Mouse (Mus musculus): Measurements from ENCODE around the gene Gm2696. TPM values are rescaled to one million over a fixed set of nuclear protein-coding genes. Genes with fewer than 3 reads are reported as not detected.

Gm2696 gene
- polyA plus RNA-seq, 1 experiment from 2014 or later: not detected

DNA sequence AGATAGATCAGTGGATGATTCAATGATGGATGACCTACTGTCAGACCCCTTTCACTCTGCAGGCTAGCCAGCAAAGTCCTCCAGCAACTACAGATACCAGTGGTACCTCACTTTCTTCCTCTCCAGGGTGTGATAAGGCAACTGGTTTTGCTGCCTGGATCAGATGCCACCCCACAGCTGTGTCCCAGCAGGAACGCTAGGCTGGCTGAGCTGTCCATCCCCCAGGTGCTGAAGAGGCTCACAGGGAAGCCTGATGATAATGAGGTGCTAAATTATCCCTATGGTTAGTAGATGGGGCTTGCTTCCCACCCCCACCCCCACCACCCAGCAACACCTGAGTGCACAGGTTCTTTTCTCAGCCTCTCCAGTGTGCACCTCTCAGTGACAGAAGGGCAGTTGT lies 53.1 kb downstream of the Gm2696 start:
- H3K27ac ChIP-seq (ENCODE audit: low read length): no peak overlapping the region
- H3K4me1 ChIP-seq (ENCODE audit: control insufficient read depth, insufficient read depth, low read length): 0 out of 2 replicates have a peak, but pooled peaks cover 2% of the 10 kb centered on the region
- no peak overlapping the region for H3K4me3 ChIP-seq (ENCODE audit: low read length)
- no peaks in the 10 kb centered on the region for H3K36me3 ChIP-seq (ENCODE audit: control insufficient read depth, insufficient read depth, low read length)
- 6% methylated on average over 1 of the region's 1 CpGs for WGBS
- no peak overlapping the region for H3K4me2 ChIP-seq (ENCODE audit: low read depth, low read length)
- no peaks in the 10 kb centered on the region for H3K27me3 ChIP-seq (replicated peaks; ENCODE audit: control insufficient read depth, insufficient read depth, low read length)
- no peaks in the 10 kb centered on the region for H3K9me3 ChIP-seq (ENCODE audit: control insufficient read depth, low read length)
- no peak overlapping the region for H3K9ac ChIP-seq (ENCODE audit: low read depth, low read length)
- no peak for ATAC-seq

DNA sequence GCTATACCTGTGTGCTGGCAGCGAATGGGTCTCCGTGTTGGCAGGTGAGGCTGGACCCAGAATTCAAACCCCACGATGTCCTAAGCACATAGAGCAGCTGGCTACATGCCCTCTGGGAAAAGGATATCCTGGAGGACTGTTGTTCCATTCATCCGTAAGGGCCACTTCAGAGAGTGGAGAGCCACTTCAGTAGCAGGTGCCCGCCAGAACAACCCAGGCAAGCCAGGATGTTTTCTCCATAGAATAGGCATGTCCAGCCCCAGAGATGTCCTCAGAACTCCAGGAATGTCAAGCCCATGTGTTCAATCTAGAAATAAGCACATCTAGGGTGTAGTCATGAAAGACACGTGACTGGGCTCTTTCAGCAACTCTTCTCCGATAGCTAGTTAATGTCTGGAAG lies 55.2 kb downstream of the Gm2696 start:
- Histone ChIP-seq H3K9me3 (ENCODE audit: control insufficient read depth, low read length) (no peaks in the 10 kb centered on the region), H3K4me2 (ENCODE audit: low read depth, low read length) (no peak overlapping the region), H3K4me1 (ENCODE audit: control insufficient read depth, insufficient read depth, low read length) (0 out of 2 replicates have a peak, but pooled peaks cover 2% of the 10 kb centered on the region), H3K27me3 (replicated peaks; ENCODE audit: control insufficient read depth, insufficient read depth, low read length) (no peaks in the 10 kb centered on the region), H3K36me3 (ENCODE audit: control insufficient read depth, insufficient read depth, low read length) (no peaks in the 10 kb centered on the region), H3K9ac (ENCODE audit: low read depth, low read length) (no peak overlapping the region), H3K4me3 (ENCODE audit: low read length) (no peak overlapping the region), H3K27ac (ENCODE audit: low read length) (no peak overlapping the region)
- no peak for ATAC-seq
- 82% methylated on average over 7 of the region's 7 CpGs for WGBS

- Histone ChIP-seq H3K27ac (ENCODE audit: low read length) (no peak overlapping the region), H3K4me3 (ENCODE audit: low read length) (no peak overlapping the region), H3K9me3 (ENCODE audit: control insufficient read depth, low read length) (no peaks in the 10 kb centered on the region), H3K4me2 (ENCODE audit: low read depth, low read length) (no peak overlapping the region), H3K36me3 (ENCODE audit: control insufficient read depth, insufficient read depth, low read length) (no peaks in the 10 kb centered on the region), H3K9ac (ENCODE audit: low read depth, low read length) (no peak overlapping the region), H3K27me3 (replicated peaks; ENCODE audit: control insufficient read depth, insufficient read depth, low read length) (no peaks in the 10 kb centered on the region), H3K4me1 (ENCODE audit: control insufficient read depth, insufficient read depth, low read length) (no peaks in the 10 kb centered on the region)
- 66% methylated on average over 6 of the region's 6 CpGs for whole genome bisulfite sequencing
- no peak for ATAC-seq
Observed at GRCm38 (mm10) chr10:77878985-77879384, 64.5 kb downstream of the Gm2696 start.

GRCm38 (mm10) chr10:77880305-77880704 lies 65.8 kb downstream of the Gm2696 start:
- H3K4me1 ChIP-seq (ENCODE audit: control insufficient read depth, insufficient read depth, low read length): no peaks in the 10 kb centered on the region
- ATAC-seq: no peak
- 73% methylated on average over 3 of the region's 3 CpGs for WGBS

GRCm38 (mm10) chr10:77882553-77882952 lies 68.1 kb downstream of the Gm2696 start:
- ATAC-seq: no peak

More at GRCm38 (mm10) chr10:77880305-77880704, 65.8 kb downstream of the Gm2696 start:
- Histone ChIP-seq H3K4me2 (ENCODE audit: low read depth, low read length) (no peak overlapping the region), H3K9ac (ENCODE audit: low read depth, low read length) (no peak overlapping the region), H3K9me3 (ENCODE audit: control insufficient read depth, low read length) (no peaks in the 10 kb centered on the region), H3K36me3 (ENCODE audit: control insufficient read depth, insufficient read depth, low read length) (no peaks in the 10 kb centered on the region), H3K27me3 (replicated peaks; ENCODE audit: control insufficient read depth, insufficient read depth, low read length) (no peaks in the 10 kb centered on the region), H3K27ac (ENCODE audit: low read length) (no peak overlapping the region), H3K4me3 (ENCODE audit: low read length) (no peak overlapping the region)

More at GRCm38 (mm10) chr10:77882553-77882952, 68.1 kb downstream of the Gm2696 start:
- no peak overlapping the region for H3K9ac ChIP-seq (ENCODE audit: low read depth, low read length)
- no peak overlapping the region for H3K4me2 ChIP-seq (ENCODE audit: low read depth, low read length)
- WGBS: 85% methylated on average over 5 of the region's 5 CpGs
- H3K4me3 ChIP-seq (ENCODE audit: low read length): no peak overlapping the region
- H3K9me3 ChIP-seq (ENCODE audit: control insufficient read depth, low read length): no peaks in the 10 kb centered on the region
- no peaks in the 10 kb centered on the region for H3K36me3 ChIP-seq (ENCODE audit: control insufficient read depth, insufficient read depth, low read length)
- no peaks in the 10 kb centered on the region for H3K4me1 ChIP-seq (ENCODE audit: control insufficient read depth, insufficient read depth, low read length)
- no peak overlapping the region for H3K27ac ChIP-seq (ENCODE audit: low read length)
- H3K27me3 ChIP-seq (replicated peaks; ENCODE audit: control insufficient read depth, insufficient read depth, low read length): no peaks in the 10 kb centered on the region

Other genes starting within 250 kb of the Gm2696 start
- 177 and 181 TPM in 2 replicates for gene Pttg1ip, start 233.0 kb upstream of the Gm2696 start, polyA plus RNA-seq (2015; fragmentation: Nextera tagmentation; extraction: Ambion mirVana)
- gene Sumo3, start 208.6 kb upstream of the Gm2696 start, polyA plus RNA-seq (2015; fragmentation: Nextera tagmentation; extraction: Ambion mirVana): 330 and 356 TPM in 2 replicates
- gene Gm49325, start 208.5 kb upstream of the Gm2696 start, polyA plus RNA-seq (2015; fragmentation: Nextera tagmentation; extraction: Ambion mirVana): 1.9 TPM in 1 of 2 replicates, not detected in the other
- gene Ube2g2, start 192.4 kb upstream of the Gm2696 start, polyA plus RNA-seq (2015; fragmentation: Nextera tagmentation; extraction: Ambion mirVana): 61.5 and 68.6 TPM in 2 replicates
- gene Tspear, start 128.1 kb upstream of the Gm2696 start, polyA plus RNA-seq (2015; fragmentation: Nextera tagmentation; extraction: Ambion mirVana): 0.48 and 0.51 TPM in 2 replicates
- gene Gm19402, start 123.9 kb upstream of the Gm2696 start, polyA plus RNA-seq (2015; fragmentation: Nextera tagmentation; extraction: Ambion mirVana): not detected in 2 replicates
- gene Gm9508, start 117.4 kb upstream of the Gm2696 start, polyA plus RNA-seq (2015; fragmentation: Nextera tagmentation; extraction: Ambion mirVana): not detected in 2 replicates
- gene Gm10272, start 108.1 kb upstream of the Gm2696 start, polyA plus RNA-seq (2015; fragmentation: Nextera tagmentation; extraction: Ambion mirVana): not detected in 2 replicates
- gene Gm10024, start 103.2 kb upstream of the Gm2696 start, polyA plus RNA-seq (2015; fragmentation: Nextera tagmentation; extraction: Ambion mirVana): not detected in 2 replicates
- gene Gm10142, start 98.9 kb upstream of the Gm2696 start, polyA plus RNA-seq (2015; fragmentation: Nextera tagmentation; extraction: Ambion mirVana): not detected in 2 replicates
- not detected in 2 replicates for gene Krtap12-1, start 94.1 kb upstream of the Gm2696 start, polyA plus RNA-seq (2015; fragmentation: Nextera tagmentation; extraction: Ambion mirVana)
- not detected in 2 replicates for gene Gm10100, start 88.2 kb upstream of the Gm2696 start, polyA plus RNA-seq (2015; fragmentation: Nextera tagmentation; extraction: Ambion mirVana)
- gene Gm18596, start 72.0 kb upstream of the Gm2696 start, polyA plus RNA-seq (2015; fragmentation: Nextera tagmentation; extraction: Ambion mirVana): not detected in 2 replicates
- not detected in 2 replicates for gene Gm9736, start 63.3 kb upstream of the Gm2696 start, polyA plus RNA-seq (2015; fragmentation: Nextera tagmentation; extraction: Ambion mirVana)
- not detected in 2 replicates for gene Gm3233, start 55.0 kb upstream of the Gm2696 start, polyA plus RNA-seq (2015; fragmentation: Nextera tagmentation; extraction: Ambion mirVana)
- not detected in 2 replicates for gene Gm3238, start 43.4 kb upstream of the Gm2696 start, polyA plus RNA-seq (2015; fragmentation: Nextera tagmentation; extraction: Ambion mirVana)
- not detected in 2 replicates for gene Gm7138, start 37.7 kb upstream of the Gm2696 start, polyA plus RNA-seq (2015; fragmentation: Nextera tagmentation; extraction: Ambion mirVana)
- not detected in 2 replicates for gene Gm3250, start 32.1 kb upstream of the Gm2696 start, polyA plus RNA-seq (2015; fragmentation: Nextera tagmentation; extraction: Ambion mirVana)
- not detected in 2 replicates for gene Gm7137, start 26.5 kb upstream of the Gm2696 start, polyA plus RNA-seq (2015; fragmentation: Nextera tagmentation; extraction: Ambion mirVana)
- not detected in 2 replicates for gene Gm9639, start 19.6 kb upstream of the Gm2696 start, polyA plus RNA-seq (2015; fragmentation: Nextera tagmentation; extraction: Ambion mirVana)
- not detected in 2 replicates for gene Gm19668, start 15.5 kb upstream of the Gm2696 start, polyA plus RNA-seq (2015; fragmentation: Nextera tagmentation; extraction: Ambion mirVana)
- not detected in 2 replicates for gene Gm9507, start 2.8 kb upstream of the Gm2696 start, polyA plus RNA-seq (2015; fragmentation: Nextera tagmentation; extraction: Ambion mirVana)
- gene Krtap10-4, start 12.4 kb downstream of the Gm2696 start, polyA plus RNA-seq (2015; fragmentation: Nextera tagmentation; extraction: Ambion mirVana): not detected in 2 replicates
- not detected in 2 replicates for gene Krtap10-10, start 21.3 kb downstream of the Gm2696 start, polyA plus RNA-seq (2015; fragmentation: Nextera tagmentation; extraction: Ambion mirVana)
- gene Gm36176, start 32.1 kb downstream of the Gm2696 start, polyA plus RNA-seq (2015; fragmentation: Nextera tagmentation; extraction: Ambion mirVana): not detected in 2 replicates
- gene Gm10318, start 38.2 kb downstream of the Gm2696 start, polyA plus RNA-seq (2015; fragmentation: Nextera tagmentation; extraction: Ambion mirVana): not detected in 2 replicates
- not detected in 2 replicates for gene Gm3285, start 47.3 kb downstream of the Gm2696 start, polyA plus RNA-seq (2015; fragmentation: Nextera tagmentation; extraction: Ambion mirVana)
- gene Lrrc3, start 87.9 kb downstream of the Gm2696 start, polyA plus RNA-seq (2015; fragmentation: Nextera tagmentation; extraction: Ambion mirVana): 3.3 TPM in 2 replicates
- gene Trpm2, start 155.9 kb downstream of the Gm2696 start, polyA plus RNA-seq (2015; fragmentation: Nextera tagmentation; extraction: Ambion mirVana): 0.91 and 0.92 TPM in 2 replicates
- 16.0 and 17.5 TPM in 2 replicates for gene 1810043G02Rik, start 163.8 kb downstream of the Gm2696 start, polyA plus RNA-seq (2015; fragmentation: Nextera tagmentation; extraction: Ambion mirVana)
- 282 and 298 TPM in 2 replicates for gene Pfkl, start 195.4 kb downstream of the Gm2696 start, polyA plus RNA-seq (2015; fragmentation: Nextera tagmentation; extraction: Ambion mirVana)
- 0.29 and 0.33 TPM in 2 replicates for gene Dnmt3l, start 227.3 kb downstream of the Gm2696 start, polyA plus RNA-seq (2015; fragmentation: Nextera tagmentation; extraction: Ambion mirVana)
- gene Aire, start 228.9 kb downstream of the Gm2696 start, polyA plus RNA-seq (2015; fragmentation: Nextera tagmentation; extraction: Ambion mirVana): 0.16 and 0.20 TPM in 2 replicates